Mouse (Mus musculus): Measurements from ENCODE around the gene Rgs16. TPM values are rescaled to one million over a fixed set of nuclear protein-coding genes. Genes with fewer than 3 reads are reported as not detected.

Rgs16 gene
- polyA plus RNA-seq, 1 experiment = 2.8 TPM

DNA sequence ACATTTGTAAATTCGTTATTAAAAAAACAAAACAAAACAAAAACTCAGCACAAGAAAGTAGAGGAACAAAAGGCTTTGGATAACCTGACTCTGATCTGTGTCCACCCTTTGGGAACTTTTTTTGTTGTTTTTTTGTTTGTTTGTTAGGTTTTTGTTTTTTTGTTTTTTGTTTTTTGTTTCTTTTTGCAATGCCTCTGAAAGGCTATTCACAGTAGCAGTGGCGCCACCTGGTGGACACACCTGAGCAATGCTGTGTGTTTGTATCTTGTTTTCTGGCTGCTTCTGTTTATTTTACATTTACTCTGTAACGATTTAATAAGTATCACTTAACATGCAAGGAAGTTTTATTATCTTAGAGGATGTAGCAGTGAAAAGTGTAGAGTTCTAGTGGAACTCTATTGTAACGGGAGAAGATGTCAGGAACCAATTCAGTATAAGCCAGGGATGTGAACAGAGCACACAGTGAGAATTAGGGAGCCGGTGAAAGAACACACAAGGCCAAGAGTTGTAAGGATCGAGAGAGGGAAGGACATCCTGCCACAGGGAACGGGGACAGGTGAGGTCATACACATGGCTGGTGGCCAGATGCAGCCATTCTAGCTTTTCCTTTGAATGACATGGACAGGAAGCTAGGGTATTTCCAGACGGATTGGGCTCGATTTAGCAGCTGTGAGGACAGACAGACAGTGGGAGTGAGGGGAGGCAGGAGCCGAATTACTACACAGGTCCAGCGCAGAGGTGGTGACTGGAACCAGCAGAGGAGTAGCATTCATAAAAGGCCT, 2.4 kb downstream of the Rgs16 start:
- TF ChIP-seq CEBPB (IDR thresholded peaks at IDR 0.05; ENCODE audit: low read depth) = no peak
- TF ChIP-seq MYOG (IDR thresholded peaks at IDR 0.05; ENCODE audit: control insufficient read depth, extremely low read depth, insufficient read length) = no peak
- TF ChIP-seq MAX (IDR thresholded peaks at IDR 0.05) = no peak
- no peak for TF ChIP-seq MYOD1 (IDR thresholded peaks at IDR 0.05; ENCODE audit: control insufficient read depth, insufficient read length, low read depth)
- no peak for TF ChIP-seq USF1 (IDR thresholded peaks at IDR 0.05; ENCODE audit: low read depth)
- peak; percentile 71 for TF ChIP-seq CTCF (IDR thresholded peaks at IDR 0.05; ENCODE audit: control insufficient read depth, insufficient read depth, insufficient read length)
- no peak for TF ChIP-seq FOSL1 (IDR thresholded peaks at IDR 0.05; ENCODE audit: insufficient read depth, low read length, poor library complexity, severe bottlenecking)
- H3K36me3 ChIP-seq (ENCODE audit: control insufficient read depth, insufficient read depth) = no peaks in the 10 kb centered on the region
- H3K79me2 ChIP-seq (ENCODE audit: control insufficient read depth, insufficient read depth) = no peaks in the 10 kb centered on the region
- H3ac ChIP-seq (ENCODE audit: control insufficient read depth, insufficient read length, low read depth) = no peak overlapping the region
- H3K4me3 ChIP-seq (ENCODE audit: insufficient read depth, poor library complexity, severe bottlenecking) = no peak overlapping the region
- no peaks in the 10 kb centered on the region for H3K79me3 ChIP-seq (ENCODE audit: low read depth)
- no peaks in the 10 kb centered on the region for H3K27me3 ChIP-seq (ENCODE audit: control insufficient read depth, insufficient read depth, insufficient read length)

- no peak for TF ChIP-seq CEBPB (IDR thresholded peaks at IDR 0.05; ENCODE audit: low read depth)
- no peak for TF ChIP-seq FOSL1 (IDR thresholded peaks at IDR 0.05; ENCODE audit: insufficient read depth, low read length, poor library complexity, severe bottlenecking)
- TF ChIP-seq MYOG (IDR thresholded peaks at IDR 0.05; ENCODE audit: control insufficient read depth, extremely low read depth, insufficient read length) = no peak
- no peak for TF ChIP-seq CTCF (IDR thresholded peaks at IDR 0.05; ENCODE audit: control insufficient read depth, insufficient read depth, insufficient read length)
- TF ChIP-seq USF1 (IDR thresholded peaks at IDR 0.05; ENCODE audit: low read depth) = no peak
- H3K27me3 ChIP-seq (ENCODE audit: control insufficient read depth, insufficient read depth, insufficient read length) = no peaks in the 10 kb centered on the region
- H3K36me3 ChIP-seq (ENCODE audit: control insufficient read depth, insufficient read depth) = no peaks in the 10 kb centered on the region
- H3K79me2 ChIP-seq (ENCODE audit: control insufficient read depth, insufficient read depth) = no peaks in the 10 kb centered on the region
- no peak overlapping the region for H3K4me3 ChIP-seq (ENCODE audit: insufficient read depth, poor library complexity, severe bottlenecking)
- no peak overlapping the region for H3ac ChIP-seq (ENCODE audit: control insufficient read depth, insufficient read length, low read depth)
- H3K79me3 ChIP-seq (ENCODE audit: low read depth) = no peaks in the 10 kb centered on the region
These were observed 6.0 kb downstream of the Rgs16 start for GRCm38 (mm10) chr1:153746119-153746670.

DNA sequence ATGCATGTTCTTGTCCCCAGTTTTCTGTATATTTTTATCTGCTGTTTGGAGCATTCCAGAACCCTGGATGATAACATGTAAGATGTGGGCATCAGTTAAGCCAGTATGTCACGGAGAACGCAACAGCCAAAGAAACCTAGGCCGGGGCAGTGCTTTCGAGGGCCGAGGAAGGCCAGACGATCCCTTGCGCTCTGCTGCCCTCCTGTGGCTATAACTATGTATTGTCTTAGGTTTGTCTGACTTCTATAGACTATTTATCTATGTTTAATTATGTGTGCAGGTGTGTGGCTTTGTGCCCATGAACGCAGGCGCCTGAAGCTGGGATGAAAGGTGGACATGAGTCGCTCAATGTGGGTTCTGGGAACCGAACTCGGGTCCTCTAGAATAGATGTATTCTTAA, 6.6 kb downstream of the Rgs16 start:
- Histone ChIP-seq H3K79me3 (ENCODE audit: low read depth) (no peaks in the 10 kb centered on the region), H3K79me2 (ENCODE audit: control insufficient read depth, insufficient read depth) (no peaks in the 10 kb centered on the region), H3ac (ENCODE audit: control insufficient read depth, insufficient read length, low read depth) (no peak overlapping the region), H3K36me3 (ENCODE audit: control insufficient read depth, insufficient read depth) (no peaks in the 10 kb centered on the region), H3K27me3 (ENCODE audit: control insufficient read depth, insufficient read depth, insufficient read length) (no peaks in the 10 kb centered on the region), H3K4me3 (ENCODE audit: insufficient read depth, poor library complexity, severe bottlenecking) (no peak overlapping the region)
- TF ChIP-seq CTCF (IDR thresholded peaks at IDR 0.05; ENCODE audit: control insufficient read depth, insufficient read depth, insufficient read length) (peak; percentile 35), FOSL1 (IDR thresholded peaks at IDR 0.05; ENCODE audit: insufficient read depth, low read length, poor library complexity, severe bottlenecking) (no peak)

- H3ac ChIP-seq (ENCODE audit: control insufficient read depth, insufficient read length, low read depth) = no peak overlapping the region
- H3K27me3 ChIP-seq (ENCODE audit: control insufficient read depth, insufficient read depth, insufficient read length) = no peaks in the 10 kb centered on the region
- no peaks in the 10 kb centered on the region for H3K79me3 ChIP-seq (ENCODE audit: low read depth)
- no peak overlapping the region for H3K4me3 ChIP-seq (ENCODE audit: insufficient read depth, poor library complexity, severe bottlenecking)
- no peaks in the 10 kb centered on the region for H3K79me2 ChIP-seq (ENCODE audit: control insufficient read depth, insufficient read depth)
- TF ChIP-seq MYOG (IDR thresholded peaks at IDR 0.05; ENCODE audit: control insufficient read depth, extremely low read depth, insufficient read length) = no peak
- TF ChIP-seq USF1 (IDR thresholded peaks at IDR 0.05; ENCODE audit: low read depth) = no peak
- no peak for TF ChIP-seq MAX (IDR thresholded peaks at IDR 0.05)
- no peak for TF ChIP-seq CEBPB (IDR thresholded peaks at IDR 0.05; ENCODE audit: low read depth)
- no peak for TF ChIP-seq CTCF (IDR thresholded peaks at IDR 0.05; ENCODE audit: control insufficient read depth, insufficient read depth, insufficient read length)
- no peak for TF ChIP-seq MYOD1 (IDR thresholded peaks at IDR 0.05; ENCODE audit: control insufficient read depth, insufficient read length, low read depth)
- no peaks in the 10 kb centered on the region for H3K36me3 ChIP-seq (ENCODE audit: control insufficient read depth, insufficient read depth)
These were observed 7.8 kb downstream of the Rgs16 start for GRCm38 (mm10) chr1:153747861-153748530.

DNA sequence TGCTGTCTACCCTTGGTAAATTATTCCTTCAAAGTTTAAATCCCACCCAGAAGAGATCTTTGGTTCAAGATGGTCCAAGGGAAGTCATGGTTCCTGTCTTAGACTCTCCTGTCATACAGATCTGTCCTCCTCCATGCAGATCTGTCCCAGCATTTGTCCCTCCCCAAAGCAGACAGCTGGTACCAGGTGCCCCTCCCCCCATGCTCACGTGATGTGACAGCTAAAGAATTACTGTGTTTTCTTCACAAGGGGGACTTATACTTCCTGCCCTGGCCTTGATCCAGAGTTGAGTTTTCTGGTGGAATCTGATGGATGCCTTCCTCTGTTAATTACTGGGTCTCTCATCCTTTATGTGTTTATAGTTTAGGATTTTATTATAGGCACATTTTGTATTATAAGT, 8.4 kb downstream of the Rgs16 start:
- Histone ChIP-seq H3K27me3 (ENCODE audit: control insufficient read depth, insufficient read depth, insufficient read length) (no peaks in the 10 kb centered on the region), H3ac (ENCODE audit: control insufficient read depth, insufficient read length, low read depth) (no peak overlapping the region), H3K79me3 (ENCODE audit: low read depth) (no peaks in the 10 kb centered on the region), H3K36me3 (ENCODE audit: control insufficient read depth, insufficient read depth) (no peaks in the 10 kb centered on the region), H3K79me2 (ENCODE audit: control insufficient read depth, insufficient read depth) (no peaks in the 10 kb centered on the region), H3K4me3 (ENCODE audit: insufficient read depth, poor library complexity, severe bottlenecking) (no peak overlapping the region)
- TF ChIP-seq MYOD1 (IDR thresholded peaks at IDR 0.05; ENCODE audit: control insufficient read depth, insufficient read length, low read depth) (no peak), CTCF (IDR thresholded peaks at IDR 0.05; ENCODE audit: control insufficient read depth, insufficient read depth, insufficient read length) (no peak), MYOG (IDR thresholded peaks at IDR 0.05; ENCODE audit: control insufficient read depth, extremely low read depth, insufficient read length) (no peak), USF1 (IDR thresholded peaks at IDR 0.05; ENCODE audit: low read depth) (peak; percentile 70)

Measured in C2C12 (cell line).